Mouse (Mus musculus) ES-E14 (cell line): ENCODE results near the gene Colgalt2. TPM values are rescaled to one million over a fixed set of nuclear protein-coding genes. Genes with fewer than 3 reads are reported as not detected.

Experiments
- DNase-seq: peaks from one replicate; pipeline ENCODE4 v3.0.0-alpha.2; 2013; ENCODE audit warnings: low read depth, low spot score
- H3K27ac ChIP-seq: 2 replicates; pipeline ENCODE4 v1.5.1; 2012; ENCODE audit warnings: low read depth, mild to moderate bottlenecking, low read length, moderate library complexity, mixed read lengths; ENCODE audit not compliant: poor library complexity, insufficient read depth, severe bottlenecking
- H3K36me3 ChIP-seq: 2 replicates; pipeline ENCODE4 v1.6.1; 2012; ENCODE audit warnings: mild to moderate bottlenecking, low read length, moderate library complexity, mixed read lengths; ENCODE audit not compliant: control insufficient read depth, poor library complexity, insufficient read depth, severe bottlenecking
- H3K4me1 ChIP-seq, 2 experiments: fragments of 150-350 bp in 1 of 2; sonication (generic) in 1 of 2; 2 replicates each; pipeline ENCODE4 v1.6.1; 2012; ENCODE audit warnings: low read length in 2 of 2, mild to moderate bottlenecking in 1 of 2, mixed read lengths in 1 of 2; ENCODE audit not compliant: control insufficient read depth in 2 of 2, insufficient read depth in 2 of 2, poor library complexity in 1 of 2
- H3K4me3 ChIP-seq, 2 experiments: fragments of 150-350 bp in 1 of 2; sonication (generic) in 1 of 2; 2 replicates each; pipeline ENCODE4 v1.5.1; 2012; ENCODE audit warnings: low read length in 2 of 2, low read depth in 1 of 2, mild to moderate bottlenecking in 1 of 2, mixed read lengths in 1 of 2; ENCODE audit not compliant: insufficient read depth in 1 of 2, poor library complexity in 1 of 2, severe bottlenecking in 1 of 2
- H3K9ac ChIP-seq: 2 replicates; pipeline ENCODE4 v1.6.1; 2012; ENCODE audit warnings: low read depth, mild to moderate bottlenecking, low read length, mixed read lengths; ENCODE audit not compliant: poor library complexity, insufficient read depth, severe bottlenecking
- H3K9me3 ChIP-seq: fragments of 150-350 bp; sonication (generic); 2 replicates; pipeline ENCODE4 v1.6.1; 2012; ENCODE audit warnings: low read depth, mild to moderate bottlenecking, low read length; ENCODE audit not compliant: control insufficient read depth, insufficient read depth
- CHD2 ChIP-seq: IDR thresholded peaks from 2 replicates; pipeline ENCODE4 v1.6.1; 2014; ENCODE audit warnings: mild to moderate bottlenecking, low read depth, low read length, inconsistent platforms
- HCFC1 ChIP-seq: IDR thresholded peaks from 2 replicates; pipeline ENCODE4 v1.6.1; 2012; ENCODE audit warnings: low read length, inconsistent platforms, borderline replicate concordance; ENCODE audit not compliant: insufficient read depth
- MAFK ChIP-seq: IDR thresholded peaks from 2 replicates; pipeline ENCODE4 v1.6.1; 2014; ENCODE audit warnings: mild to moderate bottlenecking, low read depth, low read length, inconsistent platforms; ENCODE audit not compliant: insufficient read depth
- ZC3H11A ChIP-seq: IDR thresholded peaks from 2 replicates; pipeline ENCODE4 v1.6.1; 2012; ENCODE audit warnings: low read depth, mild to moderate bottlenecking, inconsistent platforms, low read length, borderline replicate concordance
- ZNF384 ChIP-seq: IDR thresholded peaks from 2 replicates; pipeline ENCODE4 v1.6.1; 2012; ENCODE audit warnings: low read depth, low read length, inconsistent platforms
- in situ Hi-C, 2 experiments: fragments of 600-800 bp; cut with MboI; formaldehyde crosslinking; loops; one replicate each; pipeline ENCODE4 v1.15.1; 2025; ENCODE audit warnings: low sequenced_read_pairs in 2 of 2, inconsistent platforms in 1 of 2; ENCODE audit not compliant: unreplicated experiment in 2 of 2
- total RNA-seq: library from RNA; depleted of rRNA; stranded (reverse); fragments of 300-350 nt; gene quantifications from 2 replicates; pipeline ENCODE4 v1.2.3, GENCODE M21; 2012

Colgalt2 gene
- total RNA-seq, 1 experiment: 0.13 TPM

GRCm38 (mm10) chr1:152523292-152523691, 123.7 kb downstream of the Colgalt2 start:
- 0 out of 4 replicates have a peak, but pooled peaks cover 0 to 3% of the 10 kb centered on the region in 2 experiments for H3K4me1 ChIP-seq

DNA sequence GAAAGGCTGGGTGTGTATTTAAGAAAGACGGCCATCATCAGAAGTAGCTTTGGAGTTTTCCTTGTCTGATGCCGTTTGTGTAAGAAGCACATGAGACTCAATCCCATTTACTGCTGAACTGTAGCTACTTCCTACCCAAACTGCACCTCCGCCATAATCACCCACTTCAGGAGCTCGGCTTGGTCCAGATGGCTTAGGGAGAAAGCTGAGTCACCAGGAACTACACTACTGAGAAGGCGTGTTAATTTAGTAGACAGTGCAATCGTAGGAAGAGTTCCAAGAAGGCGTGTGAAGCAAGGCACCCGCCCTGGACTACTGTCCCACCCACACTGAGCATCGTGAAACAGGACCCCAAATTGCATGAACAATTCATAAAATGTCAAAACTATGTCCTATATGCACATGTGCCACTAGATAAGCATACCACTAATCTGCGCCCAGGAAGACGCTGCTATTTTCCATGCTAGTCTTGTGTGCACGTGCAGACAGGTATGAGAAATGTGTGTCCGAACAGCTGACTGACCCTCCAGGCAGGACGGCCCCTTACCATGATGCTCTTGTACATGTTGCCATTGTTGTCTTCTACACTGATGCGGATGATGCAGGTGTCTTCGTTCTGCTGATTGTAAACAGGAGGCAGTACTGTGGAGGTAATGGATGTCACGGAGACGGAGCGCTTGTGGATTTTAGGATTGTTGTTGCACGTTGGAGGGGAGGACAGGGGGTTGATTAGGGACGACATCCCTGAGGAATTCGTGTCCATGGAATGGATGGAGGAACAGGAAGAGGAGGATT, 124.7 kb downstream of the Colgalt2 start:
- H3K9ac ChIP-seq: no peak overlapping the region
- 0 out of 4 replicates have a peak, but pooled peaks cover 0 to 3% of the 10 kb centered on the region in 2 experiments for H3K4me1 ChIP-seq
- TF ChIP-seq HCFC1: no peak
- TF ChIP-seq MAFK: no peak
- no peak for TF ChIP-seq CHD2
- TF ChIP-seq ZNF384: no peak
- TF ChIP-seq ZC3H11A: no peak
- H3K4me3 ChIP-seq: no peak overlapping the region
- H3K36me3 ChIP-seq: no peaks in the 10 kb centered on the region
- DNase-seq: no peak
- H3K27ac ChIP-seq: no peak overlapping the region
- H3K9me3 ChIP-seq: no peaks in the 10 kb centered on the region
- in situ Hi-C loops: loop anchor here in 1 of 2 experiments (10.0 kb wide), 2 partner anchors 151 to 221 kb away; no protein-coding TSS in a partner anchor

More at GRCm38 (mm10) chr1:152523292-152523691, 123.7 kb downstream of the Colgalt2 start:
- Histone ChIP-seq H3K9me3 (no peaks in the 10 kb centered on the region), H3K27ac (no peak overlapping the region), H3K9ac (no peak overlapping the region), H3K4me3 (no peak overlapping the region), H3K36me3 (no peaks in the 10 kb centered on the region)
- in situ Hi-C loops: loop anchor here in 1 of 2 experiments (10.0 kb wide), 2 partner anchors 152 to 222 kb away; no protein-coding TSS in a partner anchor
- TF ChIP-seq MAFK (no peak), ZC3H11A (no peak), HCFC1 (no peak), CHD2 (no peak), ZNF384 (no peak)
- no peak for DNase-seq

DNA sequence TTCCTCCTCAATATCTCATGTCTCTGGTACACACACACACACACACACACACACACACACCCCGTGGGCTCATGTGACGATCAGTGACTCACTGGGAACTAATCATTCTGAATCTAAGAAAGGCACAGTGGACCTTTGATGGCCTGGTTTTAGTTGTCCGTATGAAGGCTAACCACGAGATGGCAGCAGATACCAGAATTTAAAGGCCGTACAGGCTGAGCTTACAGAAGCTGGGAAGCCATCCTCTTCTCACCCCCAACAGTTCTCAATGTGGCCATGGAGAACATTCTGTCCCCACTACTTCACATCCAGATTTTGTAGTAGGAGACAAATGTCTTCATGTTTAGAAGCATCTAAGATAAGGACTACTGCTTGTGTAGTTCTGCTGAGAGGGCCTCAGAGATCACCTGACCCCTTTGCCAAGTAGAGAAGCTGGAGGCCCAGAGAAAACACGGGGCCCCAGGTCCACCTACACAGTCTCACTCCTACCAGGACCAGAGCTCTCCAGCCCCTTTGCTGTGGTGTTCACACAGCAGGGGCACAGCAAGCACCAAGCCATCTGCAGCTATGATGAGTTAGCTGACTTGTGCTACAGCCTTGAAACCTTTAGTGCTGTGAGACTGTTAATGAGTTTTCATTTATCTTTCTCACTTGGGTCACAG, 125.5 kb downstream of the Colgalt2 start:
- no peak for TF ChIP-seq ZNF384
- TF ChIP-seq ZC3H11A: peak; percentile 95
- Histone ChIP-seq H3K4me3 (no peak overlapping the region), H3K4me1 (0 out of 4 replicates have a peak, but pooled peaks cover 0 to 3% of the 10 kb centered on the region in 2 experiments), H3K36me3 (no peaks in the 10 kb centered on the region), H3K27ac (no peak overlapping the region), H3K9ac (no peak overlapping the region), H3K9me3 (no peaks in the 10 kb centered on the region)
- in situ Hi-C loops: loop anchor here (10.0 to 25.0 kb wide), 3 partner anchors 150 to 220 kb away; no protein-coding TSS in a partner anchor
- peak; percentile 62 for DNase-seq

DNA sequence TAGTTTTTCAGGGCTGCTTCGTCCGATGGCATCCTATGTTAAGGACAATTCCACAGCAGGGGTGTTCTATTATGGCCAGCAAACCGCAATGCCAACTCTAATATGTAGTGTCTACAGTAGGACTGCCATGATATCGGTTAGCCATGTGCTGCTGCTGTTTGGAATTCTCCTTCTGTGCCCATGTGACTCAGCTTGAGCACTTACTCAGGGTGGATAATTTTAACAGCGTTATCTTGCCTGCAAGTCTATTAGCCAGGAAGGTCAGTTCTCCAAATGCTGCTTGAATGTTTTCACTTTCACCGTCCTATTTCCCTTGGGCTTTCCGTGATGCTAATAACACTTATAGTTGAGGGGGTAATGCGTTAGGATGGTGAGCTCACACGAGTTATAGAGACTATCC, 126.5 kb downstream of the Colgalt2 start:
- Histone ChIP-seq H3K36me3 (no peaks in the 10 kb centered on the region), H3K4me3 (no peak overlapping the region), H3K9me3 (no peaks in the 10 kb centered on the region), H3K4me1 (0 out of 4 replicates have a peak, but pooled peaks cover 0 to under 1% of the 10 kb centered on the region in 2 experiments), H3K27ac (no peak overlapping the region), H3K9ac (no peak overlapping the region)
- TF ChIP-seq ZC3H11A (no peak), ZNF384 (no peak), CHD2 (no peak), MAFK (no peak), HCFC1 (no peak)
- DNase-seq: no peak
- in situ Hi-C loops: loop anchor here (10.0 to 25.0 kb wide), 3 partner anchors 149 to 219 kb away; no protein-coding TSS in a partner anchor
